Mouse (Mus musculus) lung, postnatal 10 days (tissue): ENCODE measurements around the gene Prdx6.

ENCODE experiments used
- DNase-seq: peaks from one replicate; pipeline ENCODE4 v3.0.0; 2021

The Prdx6 gene

DNA sequence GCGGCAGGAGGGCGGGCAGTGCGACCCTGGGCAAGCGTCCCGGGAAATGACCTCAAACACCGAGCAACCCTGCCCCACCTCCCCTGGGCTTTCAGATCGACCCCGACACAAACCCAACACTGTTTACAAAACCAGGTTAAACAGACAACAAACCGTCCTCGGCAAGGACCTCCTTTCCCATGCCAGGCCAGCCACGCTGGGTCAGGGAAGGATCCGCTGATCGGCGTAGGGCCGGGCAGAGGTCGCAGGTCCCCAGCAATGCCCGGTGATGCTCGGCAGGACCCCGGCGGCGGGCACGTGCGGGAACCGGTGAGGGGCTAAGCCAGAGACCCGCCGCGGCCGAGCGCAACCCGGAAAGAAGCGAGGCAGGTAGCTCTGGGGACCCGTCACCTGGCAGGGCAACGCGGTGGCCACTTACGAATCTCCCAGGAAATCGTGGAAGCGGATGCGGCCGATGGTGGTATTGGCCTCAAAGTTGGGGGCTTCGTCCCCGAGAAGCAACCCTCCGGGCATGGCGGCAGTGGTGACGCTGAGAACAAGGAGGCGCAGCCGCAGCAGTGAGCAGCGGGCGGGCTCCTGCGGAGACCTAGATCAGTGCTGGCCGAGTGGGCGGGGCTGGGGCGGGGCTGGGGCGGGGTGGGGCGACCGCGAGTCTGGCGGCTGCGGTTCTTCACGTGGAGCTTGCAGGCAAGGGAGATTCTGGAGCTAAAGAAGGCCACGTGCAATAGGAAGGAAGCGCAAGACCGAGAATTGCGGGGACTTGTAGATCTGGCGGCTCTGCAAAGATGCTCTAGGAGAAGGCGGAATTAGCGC, at the start of gene Prdx6:
Gene Prdx6 (minus strand): TSS at position 616 of the 813 bp plus-strand sequence.
- DNase-seq, result peak; percentile 87

DNA sequence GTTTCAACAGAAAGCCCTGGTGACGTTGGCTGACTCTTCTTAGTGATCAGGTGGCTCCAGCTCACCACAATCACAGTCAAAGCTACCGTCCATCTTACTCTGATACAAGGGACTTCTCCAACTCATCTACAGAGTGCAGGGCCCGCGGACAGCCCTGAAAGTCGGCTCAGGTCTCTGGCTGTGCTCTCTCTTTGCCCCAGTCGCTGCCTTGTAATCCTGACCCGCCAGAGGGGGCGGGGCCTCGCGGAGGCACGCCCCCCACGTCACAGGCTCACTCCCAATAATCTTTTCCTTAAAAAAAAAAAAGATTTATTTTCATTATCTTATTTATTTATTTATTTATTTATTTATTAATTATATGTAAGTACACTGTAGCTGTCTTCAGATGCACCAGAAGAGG, 37.2 kb upstream of the Prdx6 start:
- no peak for DNase-seq

DNA sequence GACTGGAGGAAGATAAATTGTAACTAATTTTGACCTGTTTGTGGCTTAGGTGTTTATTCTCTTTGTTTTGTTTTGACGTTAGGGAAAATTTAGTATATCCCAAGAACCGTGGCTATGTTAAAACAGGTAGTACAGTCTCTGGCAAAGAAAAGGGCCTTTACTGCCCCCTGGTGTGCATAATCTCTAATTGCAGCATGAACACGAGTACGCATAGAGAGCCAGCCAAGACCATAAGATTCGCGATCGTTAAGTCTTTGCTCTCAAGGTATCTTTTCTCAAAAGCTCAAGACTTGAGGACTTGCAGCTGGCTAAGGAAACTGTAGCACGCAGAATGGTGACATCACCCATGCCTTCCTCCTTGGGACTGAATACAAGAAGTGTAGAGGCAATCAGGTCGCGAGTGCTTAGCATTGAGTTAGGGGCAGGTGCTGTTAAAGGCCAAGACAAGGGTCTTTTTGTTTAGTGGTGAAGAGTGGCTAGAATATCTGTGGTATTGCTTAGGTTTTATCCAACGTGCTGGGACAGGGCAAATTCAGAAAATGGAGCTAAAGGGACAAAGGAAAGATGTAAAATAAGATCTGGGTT, 35.8 kb upstream of the Prdx6 start:
- peak; percentile 77 for DNase-seq

DNA sequence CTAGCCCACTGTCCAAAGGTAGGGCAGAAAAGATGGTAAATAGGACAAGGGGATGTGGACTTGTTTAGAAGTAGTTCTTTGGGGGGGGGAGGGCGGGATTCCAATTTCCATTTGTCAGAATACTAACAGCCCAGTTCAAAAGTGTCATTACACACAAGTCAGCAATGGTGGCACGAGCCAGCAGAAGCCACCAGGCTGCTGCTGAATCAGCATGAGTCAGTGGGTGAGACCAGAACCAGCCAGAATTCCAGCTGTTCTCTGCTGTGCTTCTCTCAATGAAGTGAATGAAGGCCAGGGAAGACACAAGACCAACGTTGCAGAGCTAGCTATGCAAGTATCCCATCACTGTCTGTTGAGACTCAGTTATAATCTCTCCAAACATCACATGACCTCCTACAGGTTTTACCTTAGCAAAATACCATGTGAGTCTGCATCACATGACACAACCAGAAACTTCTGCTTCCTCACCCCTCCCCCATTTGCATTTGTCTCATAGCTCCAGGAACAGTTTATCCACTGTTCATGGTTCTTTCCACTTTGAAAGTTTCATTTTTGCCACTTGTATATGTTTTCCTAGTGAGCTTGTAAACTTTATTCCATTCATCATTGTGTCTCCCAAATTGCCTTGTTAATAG, 30.2 kb upstream of the Prdx6 start:
- no peak for DNase-seq

DNA sequence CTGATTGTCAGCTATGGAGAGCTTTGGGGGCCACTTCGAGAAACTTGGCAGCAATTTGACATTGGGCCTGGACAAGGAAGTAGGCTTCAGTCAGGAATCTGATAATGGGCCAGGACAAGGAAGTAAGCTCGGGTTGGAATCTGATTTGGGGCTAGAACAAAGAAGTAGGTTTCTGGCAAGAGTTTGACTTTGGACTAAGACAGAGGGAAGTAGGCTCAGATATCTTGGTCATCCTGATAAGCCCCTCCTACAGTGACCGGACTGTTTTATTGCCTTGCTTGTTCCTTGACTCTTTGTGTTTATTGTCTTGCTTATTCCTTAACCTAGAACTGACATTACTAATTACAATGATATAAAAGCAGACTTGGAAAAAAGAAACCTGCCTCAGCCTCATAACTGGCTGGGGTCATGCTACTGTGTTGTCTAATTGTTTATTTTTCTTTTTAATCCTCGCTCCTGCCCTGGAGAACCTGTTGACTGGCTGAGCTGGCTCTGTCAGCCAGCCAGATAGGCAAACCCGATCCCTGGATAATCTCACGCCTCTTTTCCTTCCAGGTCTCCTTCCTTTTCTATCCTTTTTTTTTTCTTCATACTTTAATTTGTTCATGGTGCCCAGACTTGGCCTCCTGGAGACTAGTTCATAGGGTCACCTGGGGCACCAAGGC, 28.4 kb upstream of the Prdx6 start:
- no peak for DNase-seq

DNA sequence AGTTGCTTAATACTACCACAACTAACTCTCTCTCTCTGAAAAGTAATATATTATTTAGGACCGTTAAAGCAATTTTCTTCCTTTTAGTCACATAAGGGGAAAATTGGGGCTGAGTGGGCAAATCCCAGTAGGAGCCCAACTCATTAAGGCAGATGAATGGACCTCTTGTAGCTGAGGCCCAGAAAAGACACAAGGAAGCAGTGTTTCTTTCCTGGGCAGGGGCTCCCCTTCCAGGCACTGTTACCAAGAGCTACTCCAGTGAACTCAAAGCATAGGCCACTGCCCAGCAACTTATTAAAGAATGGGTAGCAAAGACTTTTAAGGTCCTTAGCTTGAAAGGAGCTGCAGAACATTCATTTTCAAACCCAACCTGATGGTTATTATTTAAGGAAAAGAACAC, 22.5 kb upstream of the Prdx6 start:
- no peak for DNase-seq

DNA sequence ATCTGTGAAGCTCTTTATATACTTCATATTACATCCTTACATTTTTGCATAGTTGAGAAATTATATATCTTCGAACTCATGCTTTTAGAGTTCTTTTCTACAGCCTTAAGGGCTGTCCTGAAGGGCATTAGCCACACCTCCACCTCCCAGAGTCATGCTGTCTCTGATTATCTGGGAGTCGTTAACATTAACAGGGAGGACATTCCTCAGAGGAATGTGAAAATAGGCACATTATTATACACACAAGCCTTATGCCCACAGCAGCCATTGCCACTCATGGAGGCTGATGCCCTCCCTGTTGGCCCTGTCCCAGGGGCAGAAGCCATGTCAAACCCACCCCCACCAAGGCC, 20.4 kb upstream of the Prdx6 start:
- DNase-seq, result no peak

DNA sequence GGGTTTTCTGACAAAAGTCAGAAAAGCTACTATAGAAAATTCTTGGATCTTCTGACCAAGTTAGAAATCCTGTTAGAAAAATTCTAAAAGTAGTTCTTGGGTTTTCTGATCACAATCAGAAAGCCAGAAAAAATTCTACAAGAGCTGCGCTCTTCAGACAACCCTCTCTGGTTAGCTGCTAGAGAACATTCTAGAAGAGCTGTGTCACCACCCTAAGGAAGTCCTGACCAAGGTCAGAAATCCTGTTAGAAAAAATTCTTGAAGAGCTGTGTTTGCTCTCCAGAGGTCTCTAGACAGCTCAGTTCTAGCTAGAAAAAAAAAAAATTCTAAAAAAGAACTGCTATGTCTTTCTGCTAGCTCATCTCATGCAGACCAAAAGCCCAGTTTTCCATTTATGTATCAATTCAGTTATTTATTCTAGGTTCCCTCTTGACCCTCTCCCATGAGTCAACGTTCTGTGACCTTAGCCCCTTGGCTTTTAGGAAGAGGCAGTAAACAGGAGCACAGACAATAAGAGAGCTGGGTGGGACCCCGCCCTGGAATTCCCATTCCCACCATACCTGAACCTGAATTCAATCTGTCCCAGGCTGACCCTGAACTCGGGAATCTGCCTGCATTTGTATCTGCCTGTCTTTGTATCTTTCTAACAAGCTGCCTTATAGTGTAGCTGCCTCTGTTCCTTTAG, 19.9 kb upstream of the Prdx6 start:
- DNase-seq, result no peak

DNA sequence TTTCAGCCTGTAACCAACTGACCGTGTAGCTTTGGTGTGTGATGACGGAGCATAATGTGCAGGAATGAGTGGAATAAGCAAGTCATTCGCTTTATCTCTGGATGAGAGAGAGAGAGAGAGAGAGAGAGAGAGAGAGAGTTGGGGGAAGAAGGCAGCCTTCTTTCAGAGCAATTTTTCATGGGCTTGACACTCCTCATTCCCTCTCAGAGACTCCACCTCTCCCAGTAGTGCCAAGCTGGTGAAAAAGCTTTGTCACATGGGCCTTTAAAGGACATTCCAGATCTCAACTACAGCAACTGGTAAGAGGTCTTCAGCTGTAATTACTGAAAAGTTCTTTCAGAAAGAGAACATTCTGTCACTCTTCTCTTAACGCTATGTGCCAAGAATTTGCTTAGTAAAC, 18.3 kb upstream of the Prdx6 start:
- peak; percentile 82 for DNase-seq

DNA sequence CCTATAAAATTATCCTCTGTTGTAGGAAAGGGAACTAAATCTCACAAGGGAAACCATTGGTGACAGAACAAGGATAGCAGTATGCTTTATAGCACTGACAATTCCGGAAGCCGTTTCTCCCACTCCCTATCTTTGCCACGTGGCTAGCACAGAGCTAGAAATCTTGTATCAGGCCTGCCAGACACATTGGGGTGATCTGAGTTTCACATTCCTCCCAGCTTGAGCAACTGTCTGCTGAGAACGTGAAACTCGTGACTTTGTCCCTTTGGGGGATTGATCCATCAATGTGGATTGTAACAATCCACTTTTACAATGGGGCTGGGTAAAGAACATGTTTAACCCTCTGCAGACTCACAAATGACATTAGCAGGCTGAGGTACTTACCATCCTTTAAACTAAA, 17.9 kb upstream of the Prdx6 start:
- peak; percentile 49 for DNase-seq

DNA sequence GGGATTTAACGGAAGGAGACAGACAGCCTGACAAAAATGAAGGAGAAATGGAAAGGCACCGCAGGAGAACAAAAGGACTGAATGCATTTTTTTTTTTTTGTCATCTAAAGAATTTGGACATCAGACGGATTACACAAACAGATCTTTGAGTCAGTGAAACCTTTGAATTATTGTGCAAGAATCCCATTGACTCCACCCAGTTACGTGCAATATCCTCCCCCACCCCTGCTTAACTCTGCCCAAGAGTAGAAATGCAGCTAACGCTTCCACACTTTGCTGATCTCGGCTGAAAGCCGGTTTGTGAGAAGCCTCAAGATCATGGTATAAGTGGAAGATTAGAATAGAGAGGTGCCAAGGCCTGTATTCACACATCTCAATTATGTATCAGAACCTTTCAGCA, 17.1 kb upstream of the Prdx6 start:
- peak; percentile 36 for DNase-seq

DNA sequence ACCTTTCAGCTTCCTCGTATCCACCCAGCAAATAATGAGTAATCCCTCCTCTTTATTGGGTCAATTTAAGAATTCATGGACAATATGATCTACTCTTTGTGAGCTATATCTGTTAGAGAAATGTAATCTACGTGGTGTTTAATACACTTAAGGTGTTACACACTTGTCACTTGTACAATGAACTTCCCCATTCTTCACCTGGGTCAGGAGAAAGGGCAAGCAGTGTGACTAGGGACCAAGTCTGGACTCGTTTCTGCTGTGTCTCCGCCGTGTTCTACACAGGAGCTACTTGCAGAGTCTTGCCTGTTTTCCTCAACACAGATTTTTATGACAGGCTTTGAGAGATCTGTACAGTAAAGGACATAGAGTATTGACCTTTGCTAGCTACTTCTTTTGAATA, 13.9 kb upstream of the Prdx6 start:
- DNase-seq, result no peak

DNA sequence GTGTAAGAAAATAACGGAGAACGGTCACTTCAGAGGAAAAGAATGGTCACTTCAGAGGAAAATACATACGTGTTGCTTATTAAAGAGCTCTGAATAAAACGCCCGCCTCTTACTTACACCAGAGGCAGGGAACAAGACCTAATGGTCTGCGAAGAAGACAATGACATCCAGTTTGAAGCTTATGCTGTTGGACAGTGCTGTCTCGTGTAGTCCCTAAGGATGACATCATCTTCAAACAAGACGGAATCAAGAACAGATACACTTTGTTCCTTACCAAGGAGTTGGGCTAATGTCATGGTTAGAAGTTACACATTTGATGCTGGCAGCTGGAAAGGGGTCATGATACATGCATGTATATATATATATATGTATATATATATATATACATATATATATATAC, 12.6 kb upstream of the Prdx6 start:
- no peak for DNase-seq

DNA sequence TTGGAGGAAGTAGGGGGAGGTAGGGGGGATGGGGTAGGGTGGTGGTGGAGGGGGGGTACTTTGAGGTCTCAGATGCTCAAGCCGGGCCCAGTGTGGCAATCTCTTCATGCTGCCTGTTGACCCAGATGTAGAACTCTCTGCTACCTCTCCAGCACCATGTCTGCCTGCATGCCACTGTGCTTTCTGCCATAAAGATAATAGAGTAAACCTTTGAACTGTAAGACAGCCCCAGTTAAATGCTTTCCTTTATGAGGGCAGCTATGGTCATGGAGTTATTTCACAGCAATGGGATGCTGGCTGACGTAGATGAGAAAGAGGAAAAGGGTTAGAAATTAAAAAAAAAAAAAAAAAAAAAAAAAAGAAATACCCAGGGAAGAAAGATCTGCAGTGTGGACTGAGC, 11.5 kb upstream of the Prdx6 start:
- no peak for DNase-seq

DNA sequence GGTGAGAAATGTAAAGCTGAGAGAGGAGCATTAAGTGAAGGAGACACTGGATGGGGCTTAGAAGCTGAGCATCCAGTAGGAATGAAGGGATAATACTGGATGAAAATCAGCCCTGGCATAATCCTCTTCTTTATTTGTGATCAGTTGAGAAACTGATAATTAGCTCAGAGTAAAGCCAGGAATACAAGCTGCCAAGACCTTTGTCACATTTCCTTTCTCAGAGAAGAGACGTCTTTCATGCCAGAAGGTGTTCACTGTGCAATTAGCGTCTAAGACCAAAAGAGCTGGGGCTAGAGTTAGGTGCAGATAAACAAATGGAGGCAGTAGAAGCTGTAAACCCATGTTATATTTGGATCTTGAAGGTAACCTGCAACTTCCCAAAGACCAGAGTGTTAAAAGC, 9.7 kb upstream of the Prdx6 start:
- DNase-seq, result no peak

DNA sequence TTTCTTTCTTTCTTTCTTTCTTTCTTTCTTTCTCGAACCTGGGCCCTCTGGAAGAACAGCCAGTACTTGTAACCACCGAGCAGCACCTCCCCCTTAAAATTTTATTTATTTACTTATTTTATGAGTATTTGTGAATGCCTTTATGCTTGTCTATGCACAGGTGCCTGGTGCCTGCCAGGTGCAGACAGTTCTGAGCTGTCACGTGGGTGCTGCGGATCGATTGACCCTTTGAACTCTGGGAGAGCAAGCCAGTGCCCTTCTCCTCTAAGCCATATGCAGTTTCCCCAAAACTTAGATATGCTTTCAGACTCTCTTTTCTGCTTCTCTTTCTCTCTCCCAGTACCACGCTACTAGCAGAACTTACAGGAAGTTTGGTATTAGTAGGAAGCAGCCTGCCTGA, 8.1 kb upstream of the Prdx6 start:
- DNase-seq, result no peak

DNA sequence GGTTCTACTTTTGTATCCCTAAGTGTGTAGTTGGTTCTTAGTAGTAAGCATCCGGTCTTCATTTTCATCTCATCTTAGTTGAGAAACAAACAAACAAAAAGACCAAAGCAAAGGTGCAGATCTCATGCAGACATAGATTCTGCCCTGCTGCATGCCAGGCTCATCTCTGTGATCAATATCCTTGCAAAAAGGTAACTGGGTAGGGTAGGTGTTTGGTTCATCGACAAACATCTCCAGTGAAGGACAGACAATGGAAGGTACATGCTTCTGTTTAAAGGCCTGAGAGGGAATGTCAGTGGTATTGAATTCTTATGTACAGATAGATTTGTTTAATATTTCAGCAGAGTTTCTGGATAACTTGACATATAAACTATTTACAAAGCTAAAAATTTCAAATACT, 7.3 kb upstream of the Prdx6 start:
- no peak for DNase-seq

DNA sequence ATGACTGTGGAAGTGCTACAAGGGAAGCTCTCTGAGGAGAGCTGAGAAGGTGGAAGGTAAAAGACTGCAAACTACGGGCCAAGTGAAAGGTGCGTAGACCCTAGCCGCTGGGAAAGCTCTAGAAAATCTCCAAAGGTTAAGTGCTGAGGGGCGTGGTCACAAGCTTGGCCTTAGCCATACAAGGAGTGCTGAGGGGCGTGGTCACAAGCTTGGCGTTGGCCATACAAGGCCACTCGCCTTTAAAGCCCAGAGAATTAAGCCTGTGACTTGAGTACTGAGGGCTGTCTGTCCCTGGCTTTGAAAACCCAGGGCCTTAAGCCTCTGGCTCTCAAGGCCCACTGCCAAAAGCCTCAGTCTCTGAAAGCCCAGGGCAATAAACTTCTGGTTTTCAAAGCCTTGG, 5.9 kb upstream of the Prdx6 start:
- DNase-seq, result no peak

DNA sequence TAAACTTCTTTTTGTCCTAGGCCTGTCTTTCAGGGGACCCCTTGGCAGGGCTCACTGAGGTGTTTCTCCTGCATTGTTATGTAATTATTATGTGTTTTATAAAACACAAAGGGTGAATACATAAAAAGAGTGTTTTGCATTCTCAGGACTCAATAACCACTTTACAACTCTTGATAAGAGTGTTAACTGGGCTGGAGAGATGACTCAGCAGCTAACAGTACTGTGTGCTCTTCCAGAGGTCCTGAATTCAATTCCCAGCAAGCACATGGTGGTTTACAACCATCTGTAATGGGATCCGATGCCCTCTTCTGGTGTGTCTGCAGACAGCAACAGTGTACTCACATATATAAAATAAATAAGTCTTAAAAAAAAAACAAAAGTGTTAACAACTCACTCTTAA, 3.3 kb upstream of the Prdx6 start:
- DNase-seq, result no peak

DNA sequence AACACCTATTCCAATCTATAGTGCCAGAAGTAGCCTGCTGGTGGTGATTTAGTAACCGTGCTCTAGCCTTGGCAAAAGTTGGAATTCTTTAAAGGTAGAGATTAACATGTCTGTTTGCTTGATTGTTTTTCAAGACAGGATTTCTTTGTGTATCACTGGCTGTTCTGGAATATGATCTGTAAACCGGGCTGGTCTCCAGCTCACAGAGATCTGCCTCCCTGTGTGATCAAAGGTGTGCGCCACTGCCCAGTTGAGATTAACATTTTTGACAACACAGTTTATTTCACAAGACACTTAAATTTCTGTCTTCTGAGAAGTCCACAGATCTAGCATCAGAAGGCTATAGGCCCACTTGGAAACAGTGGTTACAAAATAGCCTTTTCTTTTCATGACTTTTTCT, 1.9 kb upstream of the Prdx6 start:
- DNase-seq, result no peak

DNA sequence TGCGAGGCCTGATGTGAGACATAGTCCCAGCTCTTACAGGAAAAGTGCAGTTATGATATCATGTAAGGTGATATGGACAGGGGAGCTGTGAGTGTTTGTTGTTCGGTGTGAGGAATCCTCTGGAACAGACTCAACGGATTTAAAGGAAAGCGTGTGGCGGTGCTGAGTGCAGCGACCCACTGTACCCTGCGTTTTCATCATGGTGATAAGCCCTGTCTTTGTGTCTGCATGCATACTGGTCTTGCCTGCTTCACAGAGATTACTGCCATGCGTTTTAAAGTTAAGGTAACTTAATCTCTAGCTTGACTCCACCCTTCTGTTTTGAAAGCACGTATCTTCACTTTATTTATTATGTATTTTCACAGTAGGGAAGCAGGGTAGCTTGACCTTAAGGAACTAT, 1.3 kb upstream of the Prdx6 start:
- no peak for DNase-seq

DNA sequence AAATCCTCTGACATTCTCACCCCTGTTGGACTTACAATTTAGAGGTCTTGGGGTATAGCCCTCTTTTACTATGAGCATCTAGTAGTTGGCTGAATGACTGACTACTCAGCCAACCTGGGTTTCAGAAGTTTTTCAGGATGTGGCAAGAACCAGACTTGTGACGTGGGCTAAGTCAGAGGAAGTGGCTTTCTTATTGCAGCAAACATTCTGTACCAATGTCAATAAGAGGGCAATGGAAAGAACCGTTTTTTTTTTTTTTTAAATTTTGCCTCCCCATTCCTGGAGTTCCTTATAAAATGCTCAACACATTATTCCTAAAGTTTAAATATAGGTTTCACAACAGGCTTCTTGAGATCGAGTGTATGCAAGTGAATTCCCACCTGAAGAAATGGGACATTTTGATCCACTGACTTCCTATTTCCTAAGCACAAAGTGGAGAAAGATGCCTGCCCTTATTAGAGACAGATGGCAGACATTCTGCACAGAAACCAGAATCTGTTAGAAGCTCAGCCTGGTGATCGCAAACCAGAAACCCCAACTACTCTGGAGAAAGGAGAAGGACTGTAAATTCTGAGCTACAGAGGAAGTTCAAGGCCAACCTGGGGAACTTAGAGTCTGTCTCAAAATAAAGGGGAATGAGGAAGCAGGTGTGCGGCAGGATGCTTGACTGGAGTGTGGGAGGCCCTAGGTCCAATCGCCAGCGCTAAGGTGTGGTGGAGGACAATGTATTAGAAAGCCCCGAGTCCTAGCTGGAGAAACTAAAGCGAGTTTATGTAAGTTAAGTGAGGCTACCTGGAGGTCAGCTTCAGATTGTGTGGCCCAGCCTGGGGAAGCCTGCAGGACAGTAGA, 622 bp upstream of the Prdx6 start:
- peak; percentile 38 for DNase-seq
